Mouse (Mus musculus): ENCODE measurements around the gene Polr2l. TPM values are rescaled to one million over a fixed set of nuclear protein-coding genes. Genes with fewer than 3 reads are reported as not detected.

The Polr2l gene
- polyA plus RNA-seq, 1 experiment from 2014 or later: 71.5 TPM

GRCm38 (mm10) chr7:141443081-141443821 lies 31.7 kb downstream of the Polr2l start:
- ATAC-seq (ENCODE audit: low FRiP score) (0 out of 2 replicates have a peak, but pooled peaks have one; percentile 2), DNase-seq (ENCODE audit: low spot score) (peak; percentile 58)
- Histone ChIP-seq H3K36me3 (ENCODE audit: control insufficient read depth, insufficient read depth, low read length) (no peaks in the 10 kb centered on the region), H3K9me3 (ENCODE audit: control insufficient read depth, low read length) (no peaks in the 10 kb centered on the region), H3K4me1 (replicated peaks; ENCODE audit: control insufficient read depth, insufficient read depth, low read length) (peaks cover 8% of the 10 kb centered on the region), H3K4me3 (ENCODE audit: low read depth, low read length) (peak overlapping the region; percentile 37), H3K27ac (ENCODE audit: low read depth, low read length) (0 out of 2 replicates have a peak overlapping the region, but pooled peaks have one; percentile 9), H3K27me3 (ENCODE audit: control insufficient read depth, insufficient read depth, low read length) (no peaks in the 10 kb centered on the region), H3K4me2 (replicated peaks; ENCODE audit: low read depth, low read length) (peak overlapping the region; percentile 68), H3K9ac (ENCODE audit: low read depth, low read length) (peak overlapping the region; percentile 70)
- 32% methylated on average over 12 of the region's 12 CpGs for WGBS

GRCm38 (mm10) chr7:141442199-141442598 lies 32.7 kb downstream of the Polr2l start:
- Histone ChIP-seq H3K36me3 (ENCODE audit: control insufficient read depth, insufficient read depth, low read length) (no peaks in the 10 kb centered on the region), H3K4me3 (ENCODE audit: low read depth, low read length) (no peak overlapping the region; the same call in 1 of the 2 replicates)

DNA sequence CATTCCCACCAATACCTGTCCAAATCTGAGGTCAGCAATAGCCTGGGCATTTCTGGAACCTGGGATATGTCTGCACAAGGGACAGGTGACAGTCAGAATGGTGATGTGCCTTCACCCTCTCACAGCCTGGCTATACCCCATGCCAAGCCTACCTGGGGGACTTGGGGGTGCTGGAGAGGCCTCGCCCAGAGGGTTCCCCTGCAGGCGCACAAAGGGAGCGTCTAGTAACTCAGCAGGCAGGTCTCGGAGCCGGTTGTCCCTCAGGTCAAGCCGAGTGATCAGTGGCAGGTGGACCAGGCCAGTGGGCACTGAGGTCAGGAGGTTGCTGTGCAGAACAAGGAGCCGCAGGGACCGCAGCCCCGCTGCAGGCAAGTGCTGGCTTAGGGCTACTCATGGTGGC lies 33.5 kb downstream of the Polr2l start:
- ATAC-seq (ENCODE audit: low FRiP score): no peak
- no peak overlapping the region for H3K27ac ChIP-seq (ENCODE audit: low read depth, low read length)
- peaks cover 9% of the 10 kb centered on the region for H3K4me1 ChIP-seq (replicated peaks; ENCODE audit: control insufficient read depth, insufficient read depth, low read length)
- H3K9ac ChIP-seq (ENCODE audit: low read depth, low read length): no peak overlapping the region
- no peak overlapping the region for H3K4me3 ChIP-seq (ENCODE audit: low read depth, low read length)
- H3K9me3 ChIP-seq (ENCODE audit: control insufficient read depth, low read length): no peaks in the 10 kb centered on the region
- H3K27me3 ChIP-seq (ENCODE audit: control insufficient read depth, insufficient read depth, low read length): no peaks in the 10 kb centered on the region
- no peak for DNase-seq (ENCODE audit: low spot score)
- no peak overlapping the region for H3K4me2 ChIP-seq (replicated peaks; ENCODE audit: low read depth, low read length)
- 91% methylated on average over 9 of the region's 9 CpGs for WGBS
- H3K36me3 ChIP-seq (ENCODE audit: control insufficient read depth, insufficient read depth, low read length): no peaks in the 10 kb centered on the region

More at GRCm38 (mm10) chr7:141442199-141442598, 32.7 kb downstream of the Polr2l start:
- Histone ChIP-seq H3K9ac (ENCODE audit: low read depth, low read length) (peak overlapping the region; percentile 70; the same call in 1 of the 2 replicates), H3K4me2 (replicated peaks; ENCODE audit: low read depth, low read length) (peak overlapping the region; percentile 68; the same call in 1 of the 2 replicates), H3K9me3 (ENCODE audit: control insufficient read depth, low read length) (no peaks in the 10 kb centered on the region), H3K27me3 (ENCODE audit: control insufficient read depth, insufficient read depth, low read length) (no peaks in the 10 kb centered on the region), H3K4me1 (replicated peaks; ENCODE audit: control insufficient read depth, insufficient read depth, low read length) (peaks cover 8% of the 10 kb centered on the region), H3K27ac (ENCODE audit: low read depth, low read length) (no peak overlapping the region)
- WGBS: 98% methylated on average over 13 of the region's 13 CpGs
- ATAC-seq (ENCODE audit: low FRiP score) (no peak), DNase-seq (ENCODE audit: low spot score) (no peak)

- peaks cover 12% of the 10 kb centered on the region for H3K4me1 ChIP-seq (replicated peaks; ENCODE audit: control insufficient read depth, insufficient read depth, low read length)
- no peak overlapping the region for H3K4me2 ChIP-seq (replicated peaks; ENCODE audit: low read depth, low read length)
- H3K27ac ChIP-seq (ENCODE audit: low read depth, low read length): no peak overlapping the region
- peak; percentile 63 for DNase-seq (ENCODE audit: low spot score)
- 36% methylated on average over 6 of the region's 6 CpGs for WGBS
- no peak overlapping the region for H3K9ac ChIP-seq (ENCODE audit: low read depth, low read length)
- ATAC-seq (ENCODE audit: low FRiP score): no peak
- no peaks in the 10 kb centered on the region for H3K27me3 ChIP-seq (ENCODE audit: control insufficient read depth, insufficient read depth, low read length)
- no peak overlapping the region for H3K4me3 ChIP-seq (ENCODE audit: low read depth, low read length)
- no peaks in the 10 kb centered on the region for H3K9me3 ChIP-seq (ENCODE audit: control insufficient read depth, low read length)
- no peaks in the 10 kb centered on the region for H3K36me3 ChIP-seq (ENCODE audit: control insufficient read depth, insufficient read depth, low read length)
These were observed 34.3 kb downstream of the Polr2l start for GRCm38 (mm10) chr7:141440613-141441012.

GRCm38 (mm10) chr7:141439811-141440210 lies 35.1 kb downstream of the Polr2l start:
- Histone ChIP-seq H3K27ac (ENCODE audit: low read depth, low read length) (no peak overlapping the region), H3K36me3 (ENCODE audit: control insufficient read depth, insufficient read depth, low read length) (no peaks in the 10 kb centered on the region), H3K27me3 (ENCODE audit: control insufficient read depth, insufficient read depth, low read length) (no peaks in the 10 kb centered on the region), H3K9ac (ENCODE audit: low read depth, low read length) (no peak overlapping the region), H3K9me3 (ENCODE audit: control insufficient read depth, low read length) (no peaks in the 10 kb centered on the region), H3K4me3 (ENCODE audit: low read depth, low read length) (no peak overlapping the region), H3K4me1 (replicated peaks; ENCODE audit: control insufficient read depth, insufficient read depth, low read length) (peaks cover 15% of the 10 kb centered on the region), H3K4me2 (replicated peaks; ENCODE audit: low read depth, low read length) (no peak overlapping the region)
- 93% methylated on average over 11 of the region's 11 CpGs for whole genome bisulfite sequencing
- ATAC-seq (ENCODE audit: low FRiP score) (no peak), DNase-seq (ENCODE audit: low spot score) (no peak)

DNA sequence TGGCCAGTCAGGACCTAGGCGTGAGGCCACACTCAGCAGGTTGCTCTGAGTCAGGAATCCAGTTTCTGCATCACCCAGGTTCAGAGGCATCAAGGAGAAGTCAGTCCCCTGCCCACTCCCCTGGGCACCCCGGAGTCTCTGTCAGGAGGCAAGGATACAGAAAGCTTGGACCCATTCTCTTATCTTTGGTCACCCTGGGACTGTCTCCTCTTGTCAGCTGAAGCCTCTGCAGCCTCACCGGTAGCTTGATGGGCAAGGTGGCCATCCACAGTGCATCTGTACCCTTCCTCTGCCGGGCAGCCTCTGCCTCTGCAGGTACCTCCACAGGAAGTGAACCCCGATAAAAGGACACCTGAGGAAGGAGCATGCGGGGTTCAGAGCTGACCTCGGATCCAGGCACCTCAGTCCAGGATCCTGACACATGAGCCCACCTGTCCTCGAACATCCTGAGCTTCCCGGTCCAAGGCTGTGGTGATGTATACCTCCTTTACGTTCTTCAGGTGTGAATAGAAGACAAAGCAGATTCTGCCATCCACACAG lies 35.7 kb downstream of the Polr2l start:
- H3K9ac ChIP-seq (ENCODE audit: low read depth, low read length): no peak overlapping the region
- no peaks in the 10 kb centered on the region for H3K36me3 ChIP-seq (ENCODE audit: control insufficient read depth, insufficient read depth, low read length)
- DNase-seq (ENCODE audit: low spot score): no peak
- WGBS: 96% methylated on average over 10 of the region's 10 CpGs
- no peaks in the 10 kb centered on the region for H3K9me3 ChIP-seq (ENCODE audit: control insufficient read depth, low read length)
- no peaks in the 10 kb centered on the region for H3K27me3 ChIP-seq (ENCODE audit: control insufficient read depth, insufficient read depth, low read length)
- H3K4me2 ChIP-seq (replicated peaks; ENCODE audit: low read depth, low read length): no peak overlapping the region
- no peak for ATAC-seq (ENCODE audit: low FRiP score)
- H3K27ac ChIP-seq (ENCODE audit: low read depth, low read length): no peak overlapping the region
- no peak overlapping the region for H3K4me3 ChIP-seq (ENCODE audit: low read depth, low read length)
- H3K4me1 ChIP-seq (replicated peaks; ENCODE audit: control insufficient read depth, insufficient read depth, low read length): peaks cover 20% of the 10 kb centered on the region

DNA sequence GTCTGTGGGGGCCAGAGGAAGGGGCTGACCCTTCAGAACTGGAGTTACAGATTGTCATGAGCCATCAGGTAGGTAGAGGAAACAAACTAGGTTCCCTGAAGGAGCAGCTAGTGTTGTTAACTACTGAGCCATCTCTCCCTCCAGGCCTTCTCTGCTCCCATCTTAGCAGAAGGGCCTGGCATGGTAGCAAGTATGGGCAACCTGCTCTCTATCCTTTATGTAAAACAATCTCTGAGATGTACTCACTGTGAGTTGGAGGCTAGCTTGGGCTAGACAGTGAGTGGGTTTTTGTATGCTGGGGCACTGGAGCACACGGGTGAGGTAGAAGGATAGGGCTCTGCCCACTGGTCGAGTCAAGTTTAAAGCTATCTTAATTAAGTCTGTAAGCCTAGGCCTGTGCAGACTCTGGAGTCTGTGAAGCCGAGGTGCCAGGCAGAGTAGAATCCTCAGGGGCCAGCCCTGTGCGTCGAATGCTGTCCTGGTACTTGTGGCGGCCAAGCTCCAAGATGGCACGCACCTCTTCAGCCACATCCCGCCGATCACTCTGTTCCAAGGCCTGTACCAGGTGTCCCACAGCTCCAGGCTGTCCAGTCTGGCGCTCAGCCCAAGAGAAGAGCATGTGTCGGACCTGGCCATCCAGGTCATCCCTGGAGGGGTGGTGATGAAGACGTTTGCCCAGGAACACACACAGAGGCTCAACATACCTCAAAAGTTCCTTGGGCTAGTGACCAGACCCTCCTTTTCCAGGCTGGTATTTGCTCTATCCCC lies 36.5 kb downstream of the Polr2l start:
- ATAC-seq (ENCODE audit: low FRiP score): no peak
- no peak for DNase-seq (ENCODE audit: low spot score)
- no peak overlapping the region for H3K9ac ChIP-seq (ENCODE audit: low read depth, low read length)
- no peak overlapping the region for H3K4me2 ChIP-seq (replicated peaks; ENCODE audit: low read depth, low read length)
- H3K27ac ChIP-seq (ENCODE audit: low read depth, low read length): no peak overlapping the region
- 91% methylated on average over 12 of the region's 12 CpGs for WGBS
- H3K36me3 ChIP-seq (ENCODE audit: control insufficient read depth, insufficient read depth, low read length): no peaks in the 10 kb centered on the region
- peaks cover 23% of the 10 kb centered on the region for H3K4me1 ChIP-seq (replicated peaks; ENCODE audit: control insufficient read depth, insufficient read depth, low read length)
- H3K9me3 ChIP-seq (ENCODE audit: control insufficient read depth, low read length): no peaks in the 10 kb centered on the region
- H3K27me3 ChIP-seq (ENCODE audit: control insufficient read depth, insufficient read depth, low read length): no peaks in the 10 kb centered on the region
- H3K4me3 ChIP-seq (ENCODE audit: low read depth, low read length): no peak overlapping the region

- Histone ChIP-seq H3K4me1 (replicated peaks; ENCODE audit: control insufficient read depth, insufficient read depth, low read length) (peaks cover 18% of the 10 kb centered on the region), H3K9ac (ENCODE audit: low read depth, low read length) (peak within 1 kb of the TSS; percentile 85), H3K36me3 (ENCODE audit: control insufficient read depth, insufficient read depth, low read length) (0 out of 2 replicates have a peak, but pooled peaks cover 2% of the 10 kb centered on the region), H3K4me3 (ENCODE audit: low read depth, low read length) (peak within 1 kb of the TSS; percentile 53), H3K27me3 (ENCODE audit: control insufficient read depth, insufficient read depth, low read length) (no peaks in the 10 kb centered on the region), H3K27ac (ENCODE audit: low read depth, low read length) (peak within 1 kb of the TSS; percentile 14), H3K4me2 (replicated peaks; ENCODE audit: low read depth, low read length) (peak within 1 kb of the TSS; percentile 92), H3K9me3 (ENCODE audit: control insufficient read depth, low read length) (no peaks in the 10 kb centered on the region)
- DNase-seq (ENCODE audit: low spot score) (peak; percentile 90), ATAC-seq (ENCODE audit: low FRiP score) (peak; percentile 77)
- 5% methylated on average over 53 of the region's 53 CpGs for whole genome bisulfite sequencing
These were observed 37.5 kb downstream of the Polr2l start, which contains the start of gene Slc25a22 for GRCm38 (mm10) chr7:141437178-141438120. Gene Slc25a22 (minus strand): TSS chr7:141437892.
